Mouse (Mus musculus) adrenal gland, adult 18-20 months (tissue): ENCODE results near the gene Plcxd1. TPM values are rescaled to one million over a fixed set of nuclear protein-coding genes. Genes with fewer than 3 reads are reported as not detected.
"Not testable (repeated sequence)": the region's sequence is repeated elsewhere in the genome, so short reads cannot be mapped to it uniquely, and the experiment has no call there.

Experiments
- DNase-seq, 2 experiments: peaks; one replicate each; pipeline ENCODE4 v3.0.0; 2021 to 2022; ENCODE audit warnings: low spot score in 2 of 2
- long read RNA-seq, 2 experiments: library from polyadenylated mRNA; stranded (forward); transcript quantifications; one replicate each; pipeline ENCODE4 v2.0.0; 2021
- total RNA-seq, 2 experiments: library from RNA; stranded (reverse); gene quantifications; 1 replicate in 1 of 2; 2 replicates in 1 of 2; pipeline ENCODE4 v1.2.3; 2021

Gene Plcxd1
- total RNA-seq, result under 1 TPM in 1 of 2 experiments, not detected in 1; 0.19 TPM
- long read RNA-seq, experiment 1, result 0 reads
- long read RNA-seq, experiment 2, result 0 reads

DNA sequence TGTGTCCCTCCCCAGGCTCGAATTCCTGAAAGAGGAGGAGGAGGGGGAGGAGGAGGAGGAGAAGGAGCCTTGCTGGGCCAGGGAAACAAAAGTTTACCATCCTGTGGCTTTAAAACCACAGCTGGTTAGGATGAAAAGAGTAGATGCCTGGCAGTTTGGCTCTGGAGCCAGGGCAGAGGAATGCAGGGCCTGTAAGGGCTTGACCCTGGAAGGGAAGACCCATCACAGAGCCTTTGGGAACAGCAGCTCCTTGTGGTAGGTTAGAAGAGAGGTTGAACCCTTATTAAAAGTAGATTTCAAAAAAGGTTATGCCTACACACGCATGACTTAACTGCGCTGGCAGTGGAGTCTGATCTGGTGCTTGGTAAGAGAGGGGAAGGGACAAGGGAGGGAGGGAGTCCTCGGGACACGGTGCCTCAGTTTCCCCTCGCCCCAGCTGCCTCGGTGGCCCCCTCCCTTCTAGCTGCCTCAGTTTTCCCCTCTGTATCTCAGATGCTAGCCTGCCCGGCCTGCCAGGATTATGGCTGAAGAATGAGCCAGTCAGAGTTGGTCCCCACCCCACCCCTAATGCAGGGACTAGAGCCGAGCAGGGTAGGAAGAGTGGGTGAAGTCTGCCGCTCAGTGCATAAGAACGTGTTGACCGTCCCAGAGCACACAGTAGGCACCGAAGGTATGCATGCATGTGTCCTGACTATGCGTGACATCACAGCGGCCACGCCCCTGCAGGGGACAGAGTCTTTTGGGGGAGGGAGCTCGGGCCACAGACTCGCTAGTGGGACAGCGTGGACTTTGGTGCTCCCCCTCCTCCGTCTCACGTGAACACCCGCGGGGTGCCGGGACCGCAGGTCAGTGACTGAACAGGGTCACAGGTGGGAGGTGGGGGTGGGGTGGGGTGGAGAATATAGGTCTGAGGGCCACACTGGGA lies at the start of gene Plcxd1:
Gene Plcxd1 (plus strand): TSS at position 314 of the 925 bp plus-strand sequence.
- DNase-seq, result no peak

DNA sequence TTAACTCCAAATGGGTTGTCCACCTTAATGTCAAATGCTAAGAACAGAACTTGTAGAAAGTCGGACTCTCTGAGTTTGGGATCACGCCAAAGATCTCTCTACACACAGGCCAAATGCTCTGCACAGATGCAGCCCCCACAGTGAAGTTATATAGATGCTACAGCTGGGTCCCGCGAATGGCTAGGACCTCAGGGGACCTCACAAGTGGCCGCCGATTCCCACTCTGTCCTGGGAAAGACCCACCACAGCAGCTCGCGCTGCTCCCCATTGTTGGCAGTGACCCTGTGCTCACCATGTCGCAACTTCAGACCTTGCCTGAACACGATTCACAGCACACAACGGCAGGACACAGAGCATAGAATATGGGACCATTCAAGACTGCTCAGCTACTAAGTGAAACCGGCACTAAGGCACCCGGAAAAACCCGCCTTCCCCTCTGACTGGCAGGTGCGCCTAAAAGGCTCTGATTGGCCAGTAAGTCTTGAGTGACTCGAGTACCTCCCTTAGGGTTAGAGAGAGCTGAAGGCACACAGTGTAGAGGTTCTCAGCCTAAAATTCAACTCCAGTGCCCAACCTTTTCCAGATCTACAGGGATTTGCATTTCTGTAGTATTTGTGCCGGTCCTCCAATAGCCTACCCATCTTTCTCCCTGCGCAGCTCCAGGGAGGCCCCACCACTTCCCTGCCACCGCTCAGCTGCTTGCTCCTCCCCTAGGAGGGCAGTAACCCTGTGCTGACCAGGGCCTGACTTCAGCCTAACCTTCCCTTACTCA lies 41.9 kb upstream of the Plcxd1 start:
- DNase-seq, result peak; percentile 70 to 76

DNA sequence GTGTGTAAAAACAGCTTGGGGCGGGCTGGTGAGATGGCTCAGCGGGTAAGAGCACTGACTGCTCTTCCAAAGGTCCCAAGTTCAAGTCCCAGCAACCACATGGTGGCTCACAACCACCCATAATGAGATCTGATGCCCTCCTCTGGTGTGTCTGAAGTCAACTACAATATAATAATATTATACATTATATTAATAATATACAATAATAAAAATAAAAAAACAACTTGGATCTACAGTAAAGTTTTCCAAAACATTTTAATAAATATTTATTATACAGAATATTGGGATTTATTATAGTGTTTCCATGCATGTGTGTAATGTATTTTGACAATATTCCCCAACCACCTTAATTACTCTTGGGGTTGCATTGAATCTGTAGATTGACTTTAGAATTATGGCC lies 27.4 kb upstream of the Plcxd1 start, which contains the start of gene Gm17655:
Gene Gm17655 (minus strand): TSS at position 101 of the 400 bp plus-strand sequence.
- DNase-seq, result not testable (repeated sequence)

DNA sequence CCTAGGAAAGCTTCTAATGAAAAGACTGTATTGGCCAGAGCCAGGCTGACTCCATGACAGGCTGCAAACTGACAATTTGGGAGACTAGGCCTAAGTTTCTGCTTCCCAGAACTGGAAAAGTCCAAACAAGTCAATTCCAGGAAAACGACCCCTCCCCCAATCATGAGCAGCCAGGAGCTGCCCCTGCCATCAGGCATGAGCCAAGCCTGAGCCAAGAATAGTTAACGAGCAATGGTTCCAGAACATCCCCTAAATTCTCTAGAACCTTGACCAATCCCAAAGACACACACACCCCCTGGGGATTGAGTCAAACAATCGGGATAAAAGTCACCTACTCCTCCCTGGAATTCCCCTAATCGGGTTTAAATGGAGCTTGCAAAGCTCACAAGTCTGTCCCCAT lies 16.8 kb upstream of the Plcxd1 start:
- no peak for DNase-seq

DNA sequence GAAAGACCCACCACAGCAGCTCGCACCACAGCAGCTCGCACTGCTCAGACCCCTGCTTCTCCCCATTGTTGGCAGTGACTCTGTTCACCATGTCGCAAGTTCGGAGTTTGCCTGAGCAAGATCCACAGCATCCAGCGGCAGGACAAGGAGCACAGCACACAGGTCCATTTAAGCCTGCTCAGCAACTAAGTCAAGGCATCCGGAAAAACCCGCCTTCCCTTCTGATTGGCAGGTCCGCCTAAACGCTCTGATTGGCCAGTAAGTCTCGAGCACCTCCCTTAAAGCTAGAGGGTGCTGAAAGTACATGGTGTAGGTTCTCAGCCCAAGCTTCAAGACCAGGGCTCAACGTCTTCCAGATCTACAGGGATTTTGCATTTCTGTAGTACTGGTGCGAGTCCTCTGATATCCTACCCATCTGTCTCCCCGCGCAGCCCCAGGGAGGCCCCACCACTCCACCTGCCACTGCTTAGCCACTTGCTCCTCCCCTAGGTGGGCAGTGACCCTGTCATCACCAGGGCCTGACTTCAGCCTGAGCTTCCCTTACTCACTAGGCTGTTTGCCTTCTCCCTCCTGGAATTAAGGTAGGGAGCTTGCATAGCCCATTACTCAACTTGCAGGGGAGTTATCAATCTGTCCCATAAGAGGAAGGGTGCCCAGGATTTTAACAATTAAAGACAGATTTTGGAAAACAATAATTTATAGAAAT lies 13.5 kb upstream of the Plcxd1 start:
- no peak for DNase-seq

DNA sequence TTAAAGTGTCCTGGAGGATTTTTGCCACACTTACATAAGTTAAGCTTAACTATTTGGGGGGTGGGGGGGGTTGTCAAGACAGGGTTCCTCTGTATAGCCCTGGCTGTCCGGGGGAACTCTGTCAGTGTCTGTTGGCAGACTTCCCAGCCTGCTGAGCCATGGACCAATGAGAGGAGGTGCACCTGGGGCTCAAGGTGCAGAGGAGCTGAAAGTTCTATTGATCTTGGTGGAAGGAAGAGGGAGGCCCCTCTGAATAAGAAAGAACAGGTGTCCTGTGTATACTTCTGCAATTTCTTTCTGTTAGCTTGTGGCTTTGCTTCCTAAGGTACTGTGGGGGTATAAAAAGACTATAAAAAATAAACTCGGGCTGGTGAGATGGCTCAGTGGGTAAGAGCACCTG lies 8.2 kb upstream of the Plcxd1 start:
- no peak for DNase-seq

DNA sequence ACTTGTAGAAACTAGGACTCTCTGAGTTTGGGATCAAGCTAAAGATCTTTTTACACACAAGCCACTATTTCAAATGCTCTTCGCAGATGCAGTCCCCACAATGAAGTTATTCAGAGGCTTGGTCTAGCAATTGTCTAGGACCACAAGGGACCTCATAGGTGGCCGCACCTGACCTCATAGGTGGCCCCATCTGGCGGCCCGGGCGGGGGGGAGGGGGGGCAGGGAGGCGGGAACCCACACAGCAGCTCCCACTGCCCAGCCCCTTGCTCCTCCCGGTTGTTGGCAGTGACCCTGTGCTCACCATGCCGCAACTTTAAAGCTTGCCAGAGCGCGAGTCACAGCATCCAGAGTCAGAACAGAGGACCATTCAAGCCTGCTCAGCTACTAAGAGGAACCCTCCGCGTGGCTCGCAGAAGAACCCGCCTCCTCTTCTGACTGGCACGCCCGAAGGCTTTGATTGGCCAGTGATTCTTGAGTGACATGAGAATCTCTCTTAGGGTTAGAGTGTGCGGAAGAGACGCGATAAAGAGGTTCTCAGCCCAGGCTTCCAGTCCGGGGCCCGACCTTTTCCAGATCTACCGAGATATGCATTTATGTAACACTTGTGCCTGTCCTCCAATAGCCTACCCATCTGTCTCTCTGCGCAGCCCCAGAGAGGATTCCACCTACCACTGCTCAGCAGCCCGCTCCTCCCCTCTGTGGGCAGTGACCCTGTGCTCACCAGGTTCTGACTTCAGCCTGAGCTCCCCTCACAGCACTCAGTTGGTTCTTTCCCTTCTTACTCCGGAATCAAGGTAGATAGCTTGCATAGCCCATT lies 5.5 kb upstream of the Plcxd1 start, which contains the start of gene Gm35315:
Gene Gm35315 (minus strand): TSS at position 391 of the 817 bp plus-strand sequence.
- peak; percentile 70 to 72 for DNase-seq

DNA sequence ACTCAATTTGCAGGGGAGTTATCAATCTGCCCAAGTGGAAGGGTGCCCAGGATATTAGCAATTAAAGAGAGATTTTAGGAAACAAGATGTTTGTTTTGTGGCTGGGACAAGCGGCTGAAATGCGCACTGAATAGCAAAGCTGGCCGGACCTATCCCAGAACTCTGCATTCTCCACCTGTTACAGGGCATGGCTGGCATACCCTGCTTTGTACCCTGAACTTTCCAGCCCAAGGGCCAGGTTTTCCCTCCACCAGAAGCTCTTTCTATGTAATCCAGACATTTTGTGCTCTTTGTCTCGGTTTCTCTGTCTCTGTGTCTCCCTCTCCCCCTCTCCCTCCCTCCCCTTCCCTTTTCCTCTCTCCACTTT lies 4.9 kb upstream of the Plcxd1 start:
- DNase-seq, result no peak

DNA sequence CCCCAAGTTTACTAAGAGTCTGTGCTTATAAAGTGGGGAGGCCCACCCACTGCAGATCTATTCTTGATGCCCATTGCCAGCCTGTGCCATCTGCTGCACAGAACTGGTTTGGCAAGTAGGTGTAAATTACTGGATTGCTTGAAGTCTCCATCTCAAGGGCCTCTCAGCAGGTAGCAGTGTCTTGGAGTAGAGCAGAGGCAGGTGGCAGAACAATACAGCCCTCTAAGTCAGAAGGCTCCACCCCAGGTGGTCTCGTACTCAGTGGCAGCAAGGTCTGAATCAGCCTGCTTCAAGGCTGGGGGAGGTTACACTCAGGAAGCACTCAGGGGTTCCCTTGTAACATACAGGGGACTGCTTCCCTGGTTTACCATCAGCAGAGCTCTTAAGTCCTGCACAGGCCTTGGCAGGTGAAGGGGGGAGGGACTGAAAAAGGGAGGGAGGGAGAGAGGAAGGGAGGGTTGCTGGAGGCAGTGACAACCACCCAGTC lies 735 bp upstream of the Plcxd1 start:
- DNase-seq, result no peak

DNA sequence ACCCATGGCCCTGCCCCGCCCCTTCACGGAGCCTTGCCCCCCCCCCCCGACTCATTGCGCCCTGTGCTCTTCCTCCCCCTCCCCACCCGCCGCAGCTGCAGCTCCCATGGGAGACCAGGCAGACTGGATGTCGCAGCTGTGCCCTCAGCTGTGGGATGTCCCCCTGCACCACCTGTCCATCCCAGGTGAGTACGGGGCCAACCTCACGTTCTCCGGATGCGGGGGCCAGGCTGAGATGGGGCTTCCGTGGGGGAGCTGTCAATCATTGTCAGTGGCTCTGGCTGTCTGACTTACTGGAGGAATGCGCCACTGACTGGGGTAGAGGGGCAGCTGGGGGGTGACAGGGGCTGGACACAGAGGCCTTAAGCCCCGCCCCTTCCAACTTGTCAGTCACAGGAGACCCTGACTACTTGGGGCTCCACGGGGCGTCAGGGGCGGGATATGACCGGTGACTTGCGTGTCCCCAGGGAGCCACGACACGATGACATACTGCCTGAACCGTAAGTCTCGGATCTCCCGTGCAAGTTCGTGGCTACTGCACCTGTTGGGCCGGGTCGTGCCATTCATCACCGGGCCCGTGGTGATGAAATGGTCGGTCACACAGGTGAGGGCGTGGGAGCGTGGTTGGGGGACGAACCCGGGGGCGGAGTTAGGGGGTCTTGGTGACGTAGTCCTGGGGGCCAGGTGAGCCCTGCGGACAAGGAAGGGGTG lies 1.3 kb downstream of the Plcxd1 start:
- DNase-seq, result no peak

DNA sequence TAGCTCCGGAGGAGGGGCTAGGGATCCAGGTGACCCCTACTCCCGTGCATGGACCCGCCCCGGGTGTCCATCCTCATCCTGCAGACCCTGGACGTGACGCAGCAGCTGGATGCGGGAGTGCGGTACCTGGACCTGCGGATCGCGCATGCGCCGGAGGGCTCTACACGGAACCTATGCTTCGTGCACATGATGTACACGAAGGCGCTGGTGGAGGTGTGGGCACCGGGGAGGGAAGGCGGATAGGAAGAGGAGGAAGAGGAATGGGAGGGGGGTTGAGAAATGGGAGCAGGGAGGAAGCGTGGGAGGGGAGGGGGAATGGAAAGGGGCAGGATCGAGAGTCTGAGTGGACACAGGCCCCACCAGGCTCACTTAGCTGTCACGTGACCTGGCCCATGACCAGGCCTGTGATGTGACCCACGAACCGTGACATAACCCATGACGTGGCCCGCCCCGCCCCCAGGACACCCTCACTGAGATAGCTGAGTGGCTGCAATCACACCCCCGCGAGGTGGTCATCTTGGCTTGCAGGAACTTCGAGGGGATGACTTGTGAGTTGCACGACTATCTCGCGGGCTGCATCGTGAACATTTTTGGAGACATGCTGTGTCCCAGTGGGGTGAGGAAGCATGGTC lies 2.1 kb downstream of the Plcxd1 start:
- DNase-seq, result peak in 1 of 2 experiments; percentile 41

DNA sequence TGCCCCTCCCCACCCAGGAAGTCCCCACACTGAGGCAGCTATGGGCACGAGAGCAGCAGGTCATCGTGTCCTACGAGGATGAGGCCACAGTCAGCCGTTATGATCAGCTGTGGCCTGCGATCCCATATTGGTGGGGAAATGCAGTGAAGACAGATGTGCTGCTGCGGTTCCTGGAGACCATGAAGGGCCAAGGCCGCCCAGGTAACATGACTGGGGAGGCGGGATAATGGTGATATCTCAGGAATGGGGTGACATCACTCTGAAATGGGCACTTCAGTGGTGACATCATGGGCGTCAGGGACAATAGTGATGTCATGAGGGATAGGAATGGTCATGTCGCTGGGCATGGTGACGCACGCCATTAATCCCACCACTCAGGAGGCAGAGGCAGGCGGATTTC lies 2.7 kb downstream of the Plcxd1 start:
- DNase-seq, result no peak

DNA sequence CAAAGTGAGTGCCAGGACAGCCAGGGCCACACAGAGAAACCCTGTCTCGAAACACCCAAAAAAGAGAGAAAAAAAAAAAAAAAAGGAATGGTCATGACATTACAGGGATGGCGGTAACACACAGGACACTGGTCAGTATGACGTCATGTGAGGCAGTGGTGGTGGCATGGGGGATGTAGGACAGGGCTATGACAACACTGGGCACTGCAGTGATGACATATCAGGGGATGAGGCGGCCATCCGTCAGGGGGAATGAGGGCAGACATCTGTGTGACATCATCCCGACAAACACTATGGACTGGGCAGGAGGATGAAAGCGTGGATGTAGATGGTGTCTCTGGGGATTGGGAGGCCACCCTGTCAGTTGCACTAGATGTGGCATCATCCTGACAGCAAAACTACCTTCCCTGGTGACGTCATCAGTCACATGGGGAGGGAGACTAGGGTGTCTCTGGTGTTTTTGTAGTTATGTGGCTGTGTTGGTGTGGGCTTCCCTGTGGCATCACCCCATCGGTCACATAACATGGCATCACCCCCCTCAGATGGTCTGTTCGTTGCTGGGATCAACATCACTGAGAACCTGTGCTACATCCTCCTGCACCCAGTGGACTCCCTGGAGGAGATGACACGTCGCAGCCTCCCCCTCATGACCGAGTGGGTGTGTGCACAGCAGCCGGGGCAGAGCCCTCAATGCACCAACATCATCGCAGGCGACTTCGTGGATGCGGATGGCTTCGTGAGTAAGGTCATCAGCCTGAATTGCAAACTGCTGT lies 3.3 kb downstream of the Plcxd1 start:
- DNase-seq, result peak in 1 of 2 experiments; percentile 24

DNA sequence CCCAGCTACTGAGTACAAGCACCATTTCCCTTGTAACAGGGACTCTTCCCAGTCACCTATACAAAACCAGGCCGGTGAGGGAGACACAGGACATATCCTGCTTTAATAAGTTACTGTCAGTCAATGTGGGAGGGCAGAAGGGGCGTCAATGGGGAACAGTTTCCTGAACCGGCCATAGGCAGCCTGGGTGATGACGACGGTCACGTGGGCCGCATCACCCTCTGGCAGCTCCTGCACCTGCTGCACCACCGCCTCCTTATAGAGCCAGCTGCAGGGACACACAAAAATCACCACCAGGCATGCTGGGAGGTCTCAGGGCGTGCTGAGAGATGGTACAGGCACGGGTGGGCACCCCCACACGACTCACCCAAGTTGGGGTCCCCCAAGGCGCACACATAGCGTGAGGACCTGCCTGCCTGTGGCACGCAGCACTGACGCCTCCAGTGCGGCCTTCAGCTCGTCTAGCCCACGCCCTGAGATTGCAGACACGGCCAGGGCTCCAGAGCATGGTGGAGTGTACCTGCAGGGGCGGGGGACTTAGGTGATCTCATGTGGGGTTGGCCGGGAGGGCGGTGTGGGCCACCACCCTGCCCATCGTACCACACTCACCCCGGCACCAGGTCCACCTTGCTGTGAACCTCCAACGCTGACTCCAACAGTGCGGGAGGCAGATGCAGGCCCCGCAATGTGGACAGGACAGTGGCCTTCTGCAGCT lies 4.3 kb downstream of the Plcxd1 start:
- DNase-seq, result no peak

DNA sequence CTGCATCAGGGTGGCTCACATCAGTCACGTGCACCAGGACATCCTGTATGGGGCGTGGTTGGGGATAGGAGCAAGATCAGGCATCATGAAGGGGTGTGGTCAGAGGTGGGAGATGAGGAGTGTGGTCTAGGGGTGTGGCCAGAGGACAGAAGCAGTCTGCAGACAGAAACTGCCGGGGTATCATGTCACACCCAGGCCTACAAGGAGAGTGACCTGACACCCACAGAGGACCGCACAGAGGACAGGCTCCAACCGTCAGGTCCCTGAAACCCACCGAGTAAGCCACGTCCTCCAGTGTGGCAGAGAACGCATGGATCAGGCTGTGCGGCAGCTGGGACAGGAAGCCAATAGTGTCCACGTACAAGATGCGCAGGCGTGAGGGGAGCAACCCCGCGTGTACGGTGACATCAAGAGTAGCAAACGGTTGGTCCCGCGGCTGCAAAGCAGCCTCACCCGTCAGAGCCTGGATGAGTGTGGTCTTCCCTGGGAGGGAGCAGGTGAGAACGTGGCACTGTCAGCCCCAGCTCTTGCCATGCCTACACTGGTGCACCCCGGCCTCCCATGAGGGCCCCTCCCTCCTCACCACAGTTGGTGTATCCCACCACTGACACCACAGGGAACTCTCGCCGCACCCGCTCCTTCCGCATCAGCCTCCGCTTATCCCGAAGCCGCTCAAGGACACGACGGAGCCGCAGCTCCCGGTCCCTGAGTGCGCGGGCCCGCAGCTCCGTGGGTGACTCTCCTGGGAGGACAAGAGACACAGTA lies 5.0 kb downstream of the Plcxd1 start:
- DNase-seq, result peak in 1 of 2 experiments; percentile 21

DNA sequence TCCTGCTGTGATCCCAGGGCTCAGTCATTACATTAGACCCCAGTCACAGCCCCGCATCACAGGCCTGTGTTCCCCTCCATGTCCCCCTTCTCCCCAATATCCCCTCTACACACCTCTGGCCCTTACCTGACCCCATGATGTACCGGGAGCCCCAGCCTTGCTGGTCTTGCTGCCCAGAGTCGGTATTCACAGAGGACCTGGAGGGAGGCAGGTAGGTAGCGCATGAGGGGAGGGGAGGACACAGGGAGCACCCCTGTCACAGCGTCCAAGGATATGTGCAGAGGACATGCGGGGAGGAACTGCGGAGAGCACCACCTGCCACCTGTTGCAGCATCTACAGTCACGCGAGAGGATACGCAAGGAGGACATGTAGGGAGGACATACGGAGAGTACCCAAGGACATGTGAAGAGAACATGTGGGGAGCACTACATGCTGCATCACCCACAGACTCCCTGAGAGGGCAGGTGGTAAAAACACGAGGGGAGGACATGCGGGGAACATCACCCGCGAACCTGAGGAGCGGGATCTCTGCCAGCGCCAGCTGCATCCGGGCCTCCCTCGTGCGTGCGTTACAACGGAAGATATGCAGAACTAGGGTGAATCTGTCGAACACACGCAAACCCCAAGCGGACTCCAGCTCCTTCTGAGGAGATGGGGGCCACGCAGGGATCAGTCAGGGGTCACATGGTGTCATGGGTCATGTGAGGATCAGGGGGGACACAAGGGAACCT lies 6.5 kb downstream of the Plcxd1 start:
- peak in 1 of 2 experiments; percentile 29 for DNase-seq
